Mouse (Mus musculus) urinary bladder, postnatal 14 days (tissue): ENCODE data around the gene Sgk1.

Experiments
- DNase-seq: peaks from one replicate; pipeline ENCODE4 v3.0.0; 2021; ENCODE audit warnings: low spot score

The Sgk1 gene

DNA sequence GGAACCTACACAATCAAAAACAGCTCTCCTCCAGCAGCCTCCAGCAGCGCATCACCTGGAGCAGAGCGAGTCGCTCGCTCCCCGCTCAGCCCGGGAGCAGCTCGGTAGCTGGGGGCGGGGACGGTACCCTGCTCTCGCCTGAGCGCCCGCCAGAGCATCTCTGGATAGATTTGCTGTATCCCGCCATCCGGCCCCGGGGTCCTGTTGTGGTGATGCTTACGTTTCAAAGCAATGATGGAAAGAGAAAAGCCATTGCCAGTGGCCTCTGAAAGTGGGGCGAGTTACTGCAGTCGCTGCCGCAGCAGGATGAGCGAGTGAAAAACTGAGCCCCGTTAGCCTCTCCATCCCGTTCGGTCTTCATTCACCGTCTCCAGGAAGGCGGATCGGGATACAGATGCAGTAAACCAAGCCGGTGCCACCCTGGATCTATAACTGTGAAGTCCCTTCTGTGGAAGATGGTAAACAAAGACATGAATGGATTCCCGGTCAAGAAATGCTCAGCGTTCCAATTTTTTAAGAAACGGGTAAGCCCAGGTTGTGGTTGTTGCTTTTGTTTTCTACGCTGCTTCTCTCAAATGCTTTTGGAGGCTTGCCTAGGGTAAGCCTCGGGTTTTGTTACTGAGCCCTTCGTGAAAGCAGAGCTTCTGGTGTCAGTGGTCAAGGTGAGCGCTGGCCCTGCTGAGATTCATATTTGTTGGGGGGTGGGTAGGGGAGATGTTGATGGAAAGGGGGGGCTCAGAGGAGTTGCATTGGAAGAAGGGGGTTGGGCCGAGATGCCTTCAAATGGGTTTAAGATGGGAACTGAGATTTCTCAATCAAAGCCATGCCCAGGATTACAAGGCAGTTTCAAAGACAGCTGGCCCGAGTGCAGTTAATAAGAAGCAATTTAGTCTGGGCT lies at the start of gene Sgk1:
Gene Sgk1, plus strand, starts transcription at position 1 of the 898 bp plus-strand sequence.
- peak; percentile 6 for DNase-seq

DNA sequence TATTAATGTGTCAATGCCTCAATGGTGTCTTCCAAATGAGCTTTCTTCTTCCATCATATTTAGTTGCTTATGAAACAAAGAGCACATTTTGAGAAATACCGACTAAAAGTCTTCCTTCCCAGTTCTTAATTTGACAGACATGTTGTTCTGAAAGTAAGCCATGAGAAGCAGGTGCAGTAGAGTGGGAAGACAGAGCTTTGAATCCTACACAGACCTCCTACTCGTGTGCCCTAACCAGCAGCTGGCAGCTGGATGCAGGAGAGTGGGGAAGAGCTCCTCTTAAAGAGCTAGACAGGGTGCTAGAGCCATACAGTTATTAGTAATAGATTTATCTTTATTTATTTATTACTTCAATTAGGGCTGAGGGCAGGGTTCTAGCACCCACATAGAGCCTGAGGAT lies 49.7 kb upstream of the Sgk1 start:
- DNase-seq, result no peak

- no peak for DNase-seq
These were observed 48.2 kb upstream of the Sgk1 start for GRCm38 (mm10) chr10:21833757-21834156.

GRCm38 (mm10) chr10:21835077-21835476 lies 46.9 kb upstream of the Sgk1 start:
- DNase-seq, result no peak

GRCm38 (mm10) chr10:21839248-21840155 lies 42.5 kb upstream of the Sgk1 start:
- DNase-seq, result no peak

DNA sequence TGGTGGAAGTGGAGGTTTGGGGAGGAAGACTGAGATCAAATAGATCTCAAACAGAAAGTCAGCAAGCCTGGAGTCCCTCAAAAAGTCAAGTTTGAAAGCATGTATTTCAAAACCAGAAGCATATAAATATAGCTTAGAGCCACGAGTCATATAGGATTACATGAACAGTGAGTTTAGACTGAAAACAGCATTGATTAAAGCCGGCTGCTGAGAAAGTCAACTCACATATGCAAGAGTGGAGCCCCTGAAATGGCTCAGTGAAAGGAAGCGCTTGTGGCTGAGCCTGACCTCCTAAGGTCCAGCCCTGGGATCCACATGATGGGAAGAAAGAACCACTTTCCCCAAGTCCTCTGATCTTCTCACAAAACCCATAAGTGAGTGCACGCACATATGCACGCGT lies 38.7 kb upstream of the Sgk1 start:
- no peak for DNase-seq

- no peak for DNase-seq
These were observed 38.1 kb upstream of the Sgk1 start for GRCm38 (mm10) chr10:21843861-21844260.

DNA sequence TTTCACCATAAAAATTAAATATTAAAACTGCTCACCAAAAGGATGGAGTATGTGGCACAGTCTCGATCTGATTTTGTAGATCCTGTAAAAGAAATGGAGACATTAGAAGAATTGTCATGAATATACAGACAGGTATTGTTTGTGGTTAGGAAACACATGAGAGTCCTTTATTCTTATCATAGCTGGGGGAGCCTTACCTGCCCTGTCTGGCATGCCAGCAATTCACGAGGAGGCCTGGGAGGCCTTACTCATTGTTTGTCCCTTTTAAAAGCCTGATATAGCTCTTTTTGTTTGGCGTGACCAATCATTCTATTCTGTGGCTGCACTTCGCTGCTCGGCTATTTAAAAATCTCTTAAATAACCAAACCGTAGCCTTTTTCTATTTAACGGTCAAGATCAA lies 37.6 kb upstream of the Sgk1 start:
- no peak for DNase-seq

- DNase-seq, result no peak
These were observed 36.2 kb upstream of the Sgk1 start for GRCm38 (mm10) chr10:21845601-21846282.

DNA sequence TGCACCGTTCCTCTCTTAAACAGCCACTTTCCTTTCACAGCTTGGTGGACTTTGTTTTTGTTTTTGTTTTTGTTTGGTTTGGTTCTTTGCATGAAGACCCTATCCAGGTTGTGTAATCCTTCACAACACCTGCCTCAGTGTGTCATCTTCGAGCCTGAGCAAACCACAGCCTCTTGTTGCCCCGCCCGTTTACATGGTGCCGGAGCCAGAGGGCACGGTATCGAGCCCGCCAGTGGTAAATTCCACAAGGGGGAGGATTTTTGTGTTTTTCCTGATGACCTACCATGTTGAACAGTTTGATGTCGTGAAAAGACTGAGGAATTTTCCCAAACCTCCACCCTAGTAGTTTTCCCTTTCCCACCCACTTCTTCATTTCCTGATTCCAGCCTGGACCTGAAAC lies 35.6 kb upstream of the Sgk1 start:
- DNase-seq, result no peak

DNA sequence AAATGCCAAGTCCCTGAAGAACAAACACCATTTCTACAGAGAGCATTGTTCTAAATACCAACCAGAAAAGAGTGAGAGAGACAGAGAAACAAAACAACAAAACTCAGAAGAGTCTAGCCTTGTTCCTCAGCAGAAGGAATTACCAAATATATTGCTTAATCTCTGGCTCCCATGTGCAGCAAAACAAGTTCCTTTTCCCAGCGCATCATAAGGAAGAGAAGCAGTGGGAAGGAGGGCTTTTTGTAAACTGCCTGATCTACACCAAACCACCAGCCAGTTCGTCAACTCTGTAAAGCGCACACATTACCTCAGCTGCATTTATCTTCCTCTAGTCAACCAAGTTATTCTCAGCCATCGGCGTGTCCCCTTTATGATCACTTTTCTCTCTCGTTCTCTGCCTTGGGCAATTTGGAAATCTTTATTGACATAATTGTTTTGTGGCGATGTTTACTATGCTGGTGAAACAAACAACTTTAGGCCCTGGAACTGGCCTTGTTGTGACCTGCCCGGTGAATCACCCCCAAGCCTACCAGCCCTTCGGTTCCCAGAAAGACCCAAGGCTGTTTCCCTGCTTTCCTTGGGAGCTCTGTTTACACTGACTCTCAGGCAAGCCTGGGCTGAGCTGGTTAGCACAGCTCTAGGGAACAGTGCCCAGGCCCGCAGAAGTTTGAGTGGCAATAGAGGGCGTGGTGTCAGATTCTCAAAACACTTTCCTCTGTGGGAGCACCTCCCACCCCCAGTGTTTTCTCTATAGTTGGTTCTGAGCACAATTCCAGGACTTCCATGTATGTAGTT lies 34.8 kb upstream of the Sgk1 start:
- DNase-seq, result peak; percentile 71

DNA sequence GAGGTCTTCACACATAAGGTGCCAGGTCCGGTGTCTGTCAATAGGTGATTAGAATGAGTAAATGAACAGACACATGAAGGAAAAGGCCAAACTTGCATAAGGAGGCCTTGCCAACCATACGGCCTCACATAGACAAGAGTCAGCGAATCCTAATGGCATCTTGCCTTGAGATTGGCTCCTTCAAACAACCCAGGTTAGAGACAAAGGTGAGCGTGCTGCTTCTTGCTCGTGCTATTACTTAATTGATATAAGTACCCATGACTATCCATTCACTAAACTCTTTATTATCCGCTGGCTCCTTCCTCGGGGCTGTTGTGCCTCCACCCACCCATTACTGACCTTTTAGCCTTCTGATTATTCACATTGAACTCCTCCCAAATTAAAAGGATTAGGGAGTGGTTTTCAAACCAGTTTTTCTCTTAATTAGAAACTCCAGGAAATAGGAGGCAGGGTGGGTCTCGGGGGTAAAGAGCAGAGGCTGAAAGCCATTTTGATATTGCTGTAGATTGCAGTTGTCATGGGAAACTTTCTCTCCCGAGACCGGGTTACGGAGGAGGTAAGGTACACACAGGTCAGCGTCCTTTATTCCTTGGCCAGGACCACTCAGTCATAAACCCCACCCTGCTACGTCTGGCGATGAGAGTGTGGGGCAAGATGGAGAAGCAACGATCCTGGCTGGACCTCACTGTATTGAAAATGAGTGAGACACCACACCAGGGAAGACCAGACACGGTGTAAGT lies 33.9 kb upstream of the Sgk1 start:
- no peak for DNase-seq

DNA sequence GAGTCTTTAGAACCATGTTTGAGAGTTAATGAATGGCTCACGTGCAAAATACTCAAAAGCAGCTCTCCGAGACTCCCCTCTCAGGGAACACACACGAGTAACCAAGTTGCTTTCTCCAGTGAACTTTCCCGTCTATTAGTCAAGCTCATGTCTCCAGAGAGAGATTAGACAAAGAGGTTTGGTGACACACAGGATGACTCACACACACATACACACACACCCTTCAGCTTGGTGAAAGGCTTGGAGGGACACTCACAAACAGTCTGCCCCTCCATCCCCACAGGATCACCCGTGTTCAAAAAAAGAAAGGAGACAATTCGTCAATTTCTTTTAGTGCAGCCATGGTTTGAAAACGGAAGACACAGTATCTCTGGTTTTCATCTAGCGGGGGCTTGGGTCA lies 32.7 kb upstream of the Sgk1 start:
- DNase-seq, result no peak

- no peak for DNase-seq
These were observed 31.7 kb upstream of the Sgk1 start for GRCm38 (mm10) chr10:21850330-21850729.

- DNase-seq, result no peak
These were observed 28.9 kb upstream of the Sgk1 start for GRCm38 (mm10) chr10:21853122-21853521.

DNA sequence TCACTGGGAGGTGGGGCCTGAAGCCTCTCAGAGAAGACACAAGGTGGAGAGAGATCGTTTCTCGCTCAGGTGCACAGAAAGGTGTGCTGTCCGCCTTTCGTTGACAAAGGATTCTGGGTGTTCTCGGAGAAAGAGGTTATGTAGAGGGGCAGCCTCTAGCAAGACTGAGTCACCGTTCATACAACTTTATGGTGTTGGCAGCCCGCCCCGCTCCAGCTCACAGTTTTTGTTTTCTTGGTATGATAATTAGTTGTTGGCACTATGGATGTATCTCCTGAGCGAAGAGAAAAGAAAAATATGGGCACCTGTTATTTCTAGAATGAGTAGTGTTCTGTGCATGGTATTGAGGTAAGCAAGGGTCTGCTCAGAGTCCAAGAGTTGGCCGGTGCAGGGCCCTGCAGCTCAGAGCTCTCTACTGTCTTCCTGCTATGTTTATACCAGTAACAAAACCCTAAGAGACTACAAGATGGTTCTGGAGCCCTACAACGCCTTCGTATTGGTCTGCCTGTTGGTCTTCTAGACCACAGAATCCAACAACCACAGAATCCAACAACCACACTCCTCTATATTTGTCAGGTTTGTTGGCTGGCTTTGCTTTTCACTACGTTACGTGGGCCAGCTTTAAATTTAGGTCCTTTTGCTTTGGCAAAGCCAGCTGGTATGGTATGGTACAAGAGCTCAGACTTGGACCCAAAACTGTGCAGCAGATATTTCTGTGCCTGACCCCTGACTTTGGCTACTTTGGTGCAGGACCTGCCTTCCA lies 28.2 kb upstream of the Sgk1 start:
- peak; percentile 67 for DNase-seq

GRCm38 (mm10) chr10:21855338-21855737 lies 26.6 kb upstream of the Sgk1 start:
- no peak for DNase-seq

DNA sequence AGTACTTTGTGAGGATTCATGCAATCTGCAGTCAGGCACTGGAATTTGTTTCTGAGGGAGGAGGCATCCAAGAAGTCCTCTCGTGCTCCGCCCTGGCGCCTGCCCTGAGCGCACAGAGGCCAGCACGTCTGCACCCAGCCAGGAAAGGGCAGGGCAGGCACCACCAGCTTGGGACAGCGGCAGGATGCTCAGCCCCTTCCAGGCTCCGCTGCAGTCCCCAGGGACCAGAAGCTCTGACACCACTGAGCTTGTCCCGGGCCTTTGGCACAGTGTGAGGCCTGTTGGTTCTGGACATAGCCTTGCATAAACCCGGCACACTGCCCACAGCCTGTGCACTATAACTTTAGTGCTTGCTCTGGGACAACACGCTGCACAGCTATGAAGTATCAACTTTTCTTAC lies 24.3 kb upstream of the Sgk1 start:
- DNase-seq, result peak; percentile 43

DNA sequence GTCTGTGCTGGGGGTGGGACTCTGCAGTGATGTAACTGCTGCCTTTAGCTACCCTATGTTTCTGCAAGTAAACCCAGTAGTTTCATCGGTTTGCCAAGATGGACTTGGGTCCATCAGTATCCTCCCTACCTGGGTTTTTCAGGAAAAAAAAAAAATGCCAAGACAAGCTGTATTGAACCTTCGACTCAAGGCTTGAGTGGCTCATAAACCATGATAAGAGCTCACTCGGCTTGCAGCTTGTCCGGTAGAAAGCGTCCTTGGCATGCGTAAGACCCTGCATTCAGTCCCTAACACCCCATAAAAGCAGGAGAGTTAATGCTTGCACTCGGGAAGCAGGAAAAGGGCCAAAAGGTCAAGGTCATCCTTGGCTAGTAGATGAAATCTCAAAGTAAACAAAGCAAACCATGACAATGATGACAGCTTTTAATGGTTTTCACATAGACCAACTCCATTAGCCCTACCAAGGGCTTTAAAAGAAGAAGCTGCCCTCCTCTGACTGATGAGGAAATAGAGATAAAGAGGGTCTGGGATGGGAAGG lies 23.5 kb upstream of the Sgk1 start:
- no peak for DNase-seq

DNA sequence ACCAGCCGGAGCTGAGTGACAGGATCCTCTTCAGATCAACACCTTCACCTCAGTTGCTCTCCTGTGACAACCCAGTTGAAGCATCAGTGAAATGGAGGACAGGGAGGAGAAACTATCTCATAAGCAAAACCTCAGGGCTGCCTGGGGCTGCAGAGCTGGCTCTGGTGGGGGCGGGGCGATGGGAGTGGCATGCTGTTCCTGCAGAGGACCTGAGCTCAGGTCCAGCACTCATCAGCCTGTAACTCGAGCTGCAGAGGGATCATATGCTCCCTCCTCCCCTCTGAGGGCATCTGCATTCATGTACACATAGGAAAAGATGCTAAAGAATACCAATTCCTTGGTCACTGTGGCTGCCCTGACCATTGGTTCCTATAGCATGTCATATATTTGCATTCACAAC lies 15.5 kb upstream of the Sgk1 start:
- peak; percentile 24 for DNase-seq
